Mouse (Mus musculus): ENCODE data around the gene Gtpbp3. TPM values are rescaled to one million over a fixed set of nuclear protein-coding genes. Genes with fewer than 3 reads are reported as not detected.
A peak's percentile ranks its signal among the peaks of the same experiment; 100 is the strongest.

The Gtpbp3 gene
- polyA plus RNA-seq, 1 experiment from 2014 or later = 10.5 TPM

GRCm38 (mm10) chr8:71537028-71537867, 49.3 kb downstream of the Gtpbp3 start, which contains the start of gene Bst2:
Gene Bst2 (minus strand): TSS chr8:71537456.
- Histone ChIP-seq H3K4me3 (peak within 1 kb of the TSS; percentile 60), H3K9ac (peak within 1 kb of the TSS; percentile 50), H3K36me3 (no peaks in the 10 kb centered on the region), H3K27me3 (no peaks in the 10 kb centered on the region), H3K9me3 (replicated peaks) (no peaks in the 10 kb centered on the region), H3K4me1 (replicated peaks) (peaks cover 18% of the 10 kb centered on the region), H3K4me2 (peak within 1 kb of the TSS; percentile 79), H3K27ac (peak within 1 kb of the TSS; percentile 66)
- 2% methylated on average over 37 of the region's 37 CpGs for WGBS
- ATAC-seq (replicated peaks; ENCODE audit: insufficient number of reproducible peaks, insufficient read depth, low FRiP score, low read depth) = peak; percentile 82

DNA sequence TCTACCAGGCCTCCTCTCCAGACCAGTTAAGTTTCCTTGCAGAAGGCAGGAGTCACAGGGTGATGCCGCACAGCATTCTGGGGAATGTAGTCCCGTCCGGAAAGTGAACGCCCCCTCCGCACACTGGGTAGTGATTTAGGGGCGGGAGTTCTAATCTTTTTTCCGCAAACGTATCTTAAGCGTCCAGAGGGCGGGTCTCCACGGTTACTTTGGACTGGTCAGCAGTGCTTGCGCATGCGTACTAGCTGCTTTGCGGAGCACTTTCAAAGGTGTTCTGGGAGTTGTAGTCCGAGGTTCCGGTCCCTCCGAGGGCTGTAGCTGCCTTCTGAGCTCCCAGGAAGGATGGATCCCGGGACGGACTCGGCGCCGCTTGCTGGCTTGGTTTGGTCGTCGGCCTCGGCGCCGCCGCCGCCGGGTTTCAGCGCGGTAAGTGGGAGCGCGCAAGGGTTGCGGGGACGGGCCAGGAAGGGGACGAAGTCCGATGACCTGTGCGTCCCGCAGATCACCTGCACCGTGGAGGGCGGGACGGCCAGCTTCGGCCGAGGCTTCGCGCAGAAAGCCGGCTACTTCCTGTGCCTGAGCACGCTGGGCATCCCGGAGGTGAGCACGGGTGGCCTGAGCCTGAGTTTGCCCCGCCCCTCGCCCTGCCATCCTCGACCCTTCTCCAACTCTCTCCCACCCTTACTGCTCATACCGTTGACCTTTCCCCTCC, 54.9 kb downstream of the Gtpbp3 start, which contains the start of gene Mvb12a:
Mvb12a (plus strand) TSS at position 291 of the 712 bp plus-strand sequence.
- no peaks in the 10 kb centered on the region for H3K9me3 ChIP-seq (replicated peaks)
- H3K36me3 ChIP-seq = peaks cover 17% of the 10 kb centered on the region; the same call in 1 of the 2 replicates
- no peaks in the 10 kb centered on the region for H3K27me3 ChIP-seq
- peak within 1 kb of the TSS; percentile 94 for H3K4me2 ChIP-seq
- ATAC-seq (replicated peaks; ENCODE audit: insufficient number of reproducible peaks, insufficient read depth, low FRiP score, low read depth) = peak; percentile 94
- 0% methylated on average over 55 of the region's 55 CpGs for WGBS
- peak within 1 kb of the TSS; percentile 98 for H3K4me3 ChIP-seq
- peaks cover 14% of the 10 kb centered on the region for H3K4me1 ChIP-seq (replicated peaks)
- peak within 1 kb of the TSS; percentile 86 for H3K9ac ChIP-seq
- H3K27ac ChIP-seq = peak within 1 kb of the TSS; percentile 69

- H3K4me1 ChIP-seq (replicated peaks) = peaks cover 11% of the 10 kb centered on the region
- peak overlapping the region; percentile 98 for H3K4me3 ChIP-seq
- WGBS = 80% methylated on average over 9 of the region's 9 CpGs
- no peak for ATAC-seq (replicated peaks; ENCODE audit: insufficient number of reproducible peaks, insufficient read depth, low FRiP score, low read depth)
- H3K9me3 ChIP-seq (replicated peaks) = no peaks in the 10 kb centered on the region
- H3K4me2 ChIP-seq = peak overlapping the region; percentile 94
- no peak overlapping the region for H3K27ac ChIP-seq
- peak overlapping the region; percentile 86 for H3K9ac ChIP-seq
- no peaks in the 10 kb centered on the region for H3K27me3 ChIP-seq
- H3K36me3 ChIP-seq = peaks cover 26% of the 10 kb centered on the region; the same call in 1 of the 2 replicates
Measured at GRCm38 (mm10) chr8:71543755-71544154, 55.9 kb downstream of the Gtpbp3 start.

GRCm38 (mm10) chr8:71545053-71545452, 57.1 kb downstream of the Gtpbp3 start:
- H3K9me3 ChIP-seq (replicated peaks) = no peaks in the 10 kb centered on the region
- WGBS = 91% methylated on average over 11 of the region's 11 CpGs

DNA sequence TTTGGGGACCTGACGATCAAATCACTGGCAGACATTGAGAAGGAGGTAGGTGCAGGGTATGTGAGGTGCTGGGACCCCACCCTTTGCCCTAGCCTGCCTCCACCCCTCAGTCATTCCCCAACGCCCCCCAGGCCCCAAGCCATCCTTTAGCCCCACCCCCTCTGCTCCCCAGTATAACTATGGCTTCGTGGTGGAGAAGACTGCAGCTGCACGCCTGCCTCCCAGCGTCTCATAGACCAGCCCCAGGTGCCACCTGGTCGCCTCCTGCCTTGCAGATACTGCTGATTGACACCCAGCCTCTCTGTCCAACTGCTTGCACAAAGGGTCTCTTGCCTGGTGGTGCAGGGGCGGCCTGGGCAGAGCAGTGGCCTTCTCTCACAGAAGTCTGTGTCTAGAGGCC, 59.7 kb downstream of the Gtpbp3 start:
- 85% methylated on average over 7 of the region's 7 CpGs for WGBS
- ATAC-seq (replicated peaks; ENCODE audit: insufficient number of reproducible peaks, insufficient read depth, low FRiP score, low read depth) = no peak
- Histone ChIP-seq H3K9me3 (replicated peaks) (no peaks in the 10 kb centered on the region), H3K36me3 (peaks cover 28% of the 10 kb centered on the region; the same call in 1 of the 2 replicates), H3K27me3 (no peaks in the 10 kb centered on the region), H3K27ac (no peak overlapping the region), H3K4me3 (no peak overlapping the region), H3K9ac (no peak overlapping the region), H3K4me1 (replicated peaks) (peaks cover 11% of the 10 kb centered on the region), H3K4me2 (no peak overlapping the region)

More at GRCm38 (mm10) chr8:71545053-71545452, 57.1 kb downstream of the Gtpbp3 start:
- Histone ChIP-seq H3K4me2 (no peak overlapping the region), H3K27me3 (no peaks in the 10 kb centered on the region), H3K4me1 (replicated peaks) (peaks cover 11% of the 10 kb centered on the region), H3K27ac (no peak overlapping the region), H3K9ac (no peak overlapping the region), H3K36me3 (peaks cover 28% of the 10 kb centered on the region; the same call in 1 of the 2 replicates), H3K4me3 (no peak overlapping the region)
- no peak for ATAC-seq (replicated peaks; ENCODE audit: insufficient number of reproducible peaks, insufficient read depth, low FRiP score, low read depth)

Other genes starting within 250 kb of the Gtpbp3 start
- gene Myo9b, start 215.4 kb upstream of the Gtpbp3 start, polyA plus RNA-seq (2015; fragmentation: Nextera tagmentation; extraction: Ambion mirVana) = 13.6 and 20.2 TPM in 2 replicates
- 114 and 120 TPM in 2 replicates for gene Haus8, start 215.2 kb upstream of the Gtpbp3 start, polyA plus RNA-seq (2015; fragmentation: Nextera tagmentation; extraction: Ambion mirVana)
- gene Use1, start 121.3 kb upstream of the Gtpbp3 start, polyA plus RNA-seq (2015; fragmentation: Nextera tagmentation; extraction: Ambion mirVana) = 67.6 and 75.3 TPM in 2 replicates
- gene Ocel1, start 116.8 kb upstream of the Gtpbp3 start, polyA plus RNA-seq (2015; fragmentation: Nextera tagmentation; extraction: Ambion mirVana) = 4.9 and 7.2 TPM in 2 replicates
- 43.4 and 51.5 TPM in 2 replicates for gene Nr2f6, start 106.1 kb upstream of the Gtpbp3 start, polyA plus RNA-seq (2015; fragmentation: Nextera tagmentation; extraction: Ambion mirVana)
- 14.6 and 17.3 TPM in 2 replicates for gene Ushbp1, start 92.3 kb upstream of the Gtpbp3 start, polyA plus RNA-seq (2015; fragmentation: Nextera tagmentation; extraction: Ambion mirVana)
- gene Babam1, start 91.2 kb upstream of the Gtpbp3 start, polyA plus RNA-seq (2015; fragmentation: Nextera tagmentation; extraction: Ambion mirVana) = 75.5 and 89.9 TPM in 2 replicates
- gene Ankle1, start 82.1 kb upstream of the Gtpbp3 start, polyA plus RNA-seq (2015; fragmentation: Nextera tagmentation; extraction: Ambion mirVana) = 23.0 and 34.0 TPM in 2 replicates
- 34.6 and 45.0 TPM in 2 replicates for gene Abhd8, start 24.4 kb upstream of the Gtpbp3 start, polyA plus RNA-seq (2015; fragmentation: Nextera tagmentation; extraction: Ambion mirVana)
- gene Mrpl34, start 23.1 kb upstream of the Gtpbp3 start, polyA plus RNA-seq (2015; fragmentation: Nextera tagmentation; extraction: Ambion mirVana) = 149 and 188 TPM in 2 replicates
- gene Dda1, start 18.9 kb upstream of the Gtpbp3 start, polyA plus RNA-seq (2015; fragmentation: Nextera tagmentation; extraction: Ambion mirVana) = 68.4 and 84.1 TPM in 2 replicates
- 0.81 and 1.9 TPM in 2 replicates for gene Ano8, start 2.1 kb upstream of the Gtpbp3 start, polyA plus RNA-seq (2015; fragmentation: Nextera tagmentation; extraction: Ambion mirVana)
- gene Plvap, start 23.6 kb downstream of the Gtpbp3 start, polyA plus RNA-seq (2015; fragmentation: Nextera tagmentation; extraction: Ambion mirVana) = 87.2 and 113 TPM in 2 replicates
- gene Ccdc194, start 37.6 kb downstream of the Gtpbp3 start, polyA plus RNA-seq (2015; fragmentation: Nextera tagmentation; extraction: Ambion mirVana) = 0.30 and 0.48 TPM in 2 replicates
- 34.6 and 45.1 TPM in 2 replicates for gene Bst2, start 49.4 kb downstream of the Gtpbp3 start, polyA plus RNA-seq (2015; fragmentation: Nextera tagmentation; extraction: Ambion mirVana)
- gene Mvb12a, start 54.8 kb downstream of the Gtpbp3 start, polyA plus RNA-seq (2015; fragmentation: Nextera tagmentation; extraction: Ambion mirVana) = 51.1 and 65.2 TPM in 2 replicates
- gene Tmem221, start 70.8 kb downstream of the Gtpbp3 start, polyA plus RNA-seq (2015; fragmentation: Nextera tagmentation; extraction: Ambion mirVana) = 0.42 and 1.1 TPM in 2 replicates
- gene Nxnl1, start 78.5 kb downstream of the Gtpbp3 start, polyA plus RNA-seq (2015; fragmentation: Nextera tagmentation; extraction: Ambion mirVana) = 0.08 TPM in 1 of 2 replicates, not detected in the other
- gene Slc27a1, start 80.8 kb downstream of the Gtpbp3 start, polyA plus RNA-seq (2015; fragmentation: Nextera tagmentation; extraction: Ambion mirVana) = 18.8 and 27.8 TPM in 2 replicates
- gene Pgls, start 104.1 kb downstream of the Gtpbp3 start, polyA plus RNA-seq (2015; fragmentation: Nextera tagmentation; extraction: Ambion mirVana) = 159 and 171 TPM in 2 replicates
- 2.1 and 3.1 TPM in 2 replicates for gene Fam129c, start 109.5 kb downstream of the Gtpbp3 start, polyA plus RNA-seq (2015; fragmentation: Nextera tagmentation; extraction: Ambion mirVana)
- 50.4 and 64.5 TPM in 2 replicates for gene Colgalt1, start 122.9 kb downstream of the Gtpbp3 start, polyA plus RNA-seq (2015; fragmentation: Nextera tagmentation; extraction: Ambion mirVana)
- 0.49 and 0.75 TPM in 2 replicates for gene Unc13a, start 183.7 kb downstream of the Gtpbp3 start, polyA plus RNA-seq (2015; fragmentation: Nextera tagmentation; extraction: Ambion mirVana)
- gene Jak3, start 188.2 kb downstream of the Gtpbp3 start, polyA plus RNA-seq (2015; fragmentation: Nextera tagmentation; extraction: Ambion mirVana) = 6.9 and 11.4 TPM in 2 replicates
- 1.7 and 3.8 TPM in 2 replicates for gene Insl3, start 201.1 kb downstream of the Gtpbp3 start, polyA plus RNA-seq (2015; fragmentation: Nextera tagmentation; extraction: Ambion mirVana)
- 3.4 and 4.0 TPM in 2 replicates for gene B3gnt3, start 213.7 kb downstream of the Gtpbp3 start, polyA plus RNA-seq (2015; fragmentation: Nextera tagmentation; extraction: Ambion mirVana)
- 1.9 and 13.2 TPM in 2 replicates for gene Fcho1, start 237.6 kb downstream of the Gtpbp3 start, polyA plus RNA-seq (2015; fragmentation: Nextera tagmentation; extraction: Ambion mirVana)